Mouse (Mus musculus) left cerebral cortex, adult 18-20 months (tissue): ENCODE data around the gene Tnxb. TPM values are rescaled to one million over a fixed set of nuclear protein-coding genes. Genes with fewer than 3 reads are reported as not detected.

Experiments
- DNase-seq, 2 experiments: peaks; one replicate each; pipeline ENCODE4 v3.0.0; 2021 to 2022; ENCODE audit warnings: low spot score in 2 of 2, mixed read lengths in 1 of 2
- long read RNA-seq, 2 experiments: library from polyadenylated mRNA; stranded (forward); transcript quantifications; one replicate each; pipeline ENCODE4 v2.0.0; 2021
- total RNA-seq, 2 experiments: library from RNA; stranded (reverse); gene quantifications; 2 replicates each; pipeline ENCODE4 v1.2.3; 2021

The Tnxb gene
- 1 to 10 TPM; 1.6 to 1.9 TPM for total RNA-seq
- long read RNA-seq, experiment 1 = 0 reads
- long read RNA-seq, experiment 2 = 0 reads

- DNase-seq = no peak
Observed at GRCm38 (mm10) chr17:34670235-34670634, at the start of gene Tnxb. TSS of gene Tnxb (plus strand) at chr17:34670535.

GRCm38 (mm10) chr17:34621006-34621405 lies 49.3 kb upstream of the Tnxb start:
- no peak for DNase-seq

DNA sequence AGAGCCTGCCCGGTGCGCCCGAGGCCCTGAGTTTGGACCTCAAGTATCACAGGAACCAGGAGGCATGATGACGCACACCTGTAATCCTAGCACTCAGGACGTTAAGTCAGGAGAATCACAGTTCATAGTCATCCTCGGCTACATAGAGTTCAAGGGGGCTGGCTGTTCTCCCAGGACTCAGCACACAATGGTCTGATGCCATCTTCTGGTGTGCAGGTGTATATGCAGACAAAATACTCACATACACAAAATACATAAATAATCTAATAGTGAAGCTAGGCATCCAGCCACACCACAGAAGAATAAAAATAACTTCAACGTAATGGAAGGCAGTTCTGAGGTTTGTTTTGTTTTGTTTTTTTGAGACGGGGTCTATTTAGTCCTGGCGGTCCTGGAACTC lies 47.2 kb upstream of the Tnxb start:
- no peak for DNase-seq

- no peak for DNase-seq
Observed at GRCm38 (mm10) chr17:34624981-34625380, 45.4 kb upstream of the Tnxb start.

DNA sequence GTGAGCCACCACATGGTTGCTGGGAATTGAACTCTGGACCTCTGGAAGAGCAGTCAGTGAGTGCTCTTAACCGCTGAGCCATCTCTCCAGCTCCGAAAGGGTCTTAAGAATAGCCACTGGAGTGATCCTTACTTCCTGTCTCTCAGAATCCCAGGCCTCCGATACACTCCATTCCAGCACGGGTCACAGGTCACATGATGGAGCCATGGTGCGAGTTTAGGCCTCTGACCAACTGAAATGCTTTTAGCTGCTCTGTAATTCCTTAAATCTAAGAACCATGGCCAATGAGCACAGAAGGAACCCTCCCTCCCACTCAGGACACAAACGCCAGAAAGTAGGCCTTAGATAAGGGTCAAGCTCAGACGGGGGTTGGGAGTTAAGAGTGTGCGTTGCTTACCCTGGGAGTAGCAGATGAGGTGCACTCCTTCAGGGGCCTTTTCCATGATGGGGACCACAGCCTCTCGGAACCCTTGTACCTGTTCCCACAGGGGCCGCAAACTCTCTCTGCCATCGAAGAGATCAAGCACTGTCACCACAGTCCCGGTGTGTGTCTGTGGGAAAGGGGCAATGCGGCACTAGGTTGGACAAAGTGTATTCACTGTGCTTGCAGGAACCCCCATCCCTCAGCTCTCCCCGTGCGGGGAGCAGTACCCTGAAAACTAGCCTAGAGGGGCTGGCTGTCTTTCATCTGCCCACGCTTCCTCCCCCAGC lies 44.1 kb upstream of the Tnxb start:
- no peak for DNase-seq

DNA sequence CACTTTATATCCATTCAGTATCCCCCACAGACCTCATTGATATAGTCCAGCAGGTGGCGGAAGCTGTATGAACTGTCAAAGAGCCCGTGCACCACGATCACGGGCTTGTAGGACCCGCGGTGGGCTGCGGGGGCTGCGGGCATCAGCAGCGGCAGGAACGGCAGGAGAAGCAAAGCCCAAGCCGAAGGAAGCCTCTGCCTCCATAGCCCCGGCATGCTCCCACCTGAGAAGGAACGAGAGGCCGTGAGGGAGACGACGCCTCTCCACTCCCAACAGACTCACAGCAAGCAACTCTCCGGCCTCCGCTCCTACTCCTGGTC lies 43.6 kb upstream of the Tnxb start:
- no peak for DNase-seq

GRCm38 (mm10) chr17:34627093-34627942 lies 43.0 kb upstream of the Tnxb start:
- peak; percentile 83 to 86 for DNase-seq

GRCm38 (mm10) chr17:34627943-34628643 lies 42.2 kb upstream of the Tnxb start, which contains the start of gene Ppt2:
TSS of gene Ppt2 (minus strand) at chr17:34628510.
- DNase-seq = peak in 1 of 2 experiments; percentile 25

DNA sequence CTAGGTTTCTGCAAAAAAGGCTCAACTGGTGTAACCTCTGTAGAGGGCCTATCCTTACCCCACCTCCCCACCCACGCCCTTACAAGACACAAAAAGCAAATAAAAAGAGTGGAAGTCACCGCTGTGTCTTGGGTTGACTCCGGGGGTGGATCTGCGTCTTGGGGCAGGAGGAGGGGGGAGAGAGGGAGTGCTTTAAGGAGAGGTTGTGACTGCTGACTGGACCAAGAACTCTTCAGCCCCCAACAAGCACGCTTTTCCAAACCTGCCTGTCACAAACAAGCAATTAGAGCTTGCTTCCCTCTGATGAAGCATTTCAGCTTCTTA lies 41.7 kb upstream of the Tnxb start:
- no peak for DNase-seq

- peak; percentile 62 to 69 for DNase-seq
Observed at GRCm38 (mm10) chr17:34629221-34629751, 41.0 kb upstream of the Tnxb start, which contains the start of gene Prrt1. TSS of gene Prrt1 (plus strand) at chr17:34629533.

DNA sequence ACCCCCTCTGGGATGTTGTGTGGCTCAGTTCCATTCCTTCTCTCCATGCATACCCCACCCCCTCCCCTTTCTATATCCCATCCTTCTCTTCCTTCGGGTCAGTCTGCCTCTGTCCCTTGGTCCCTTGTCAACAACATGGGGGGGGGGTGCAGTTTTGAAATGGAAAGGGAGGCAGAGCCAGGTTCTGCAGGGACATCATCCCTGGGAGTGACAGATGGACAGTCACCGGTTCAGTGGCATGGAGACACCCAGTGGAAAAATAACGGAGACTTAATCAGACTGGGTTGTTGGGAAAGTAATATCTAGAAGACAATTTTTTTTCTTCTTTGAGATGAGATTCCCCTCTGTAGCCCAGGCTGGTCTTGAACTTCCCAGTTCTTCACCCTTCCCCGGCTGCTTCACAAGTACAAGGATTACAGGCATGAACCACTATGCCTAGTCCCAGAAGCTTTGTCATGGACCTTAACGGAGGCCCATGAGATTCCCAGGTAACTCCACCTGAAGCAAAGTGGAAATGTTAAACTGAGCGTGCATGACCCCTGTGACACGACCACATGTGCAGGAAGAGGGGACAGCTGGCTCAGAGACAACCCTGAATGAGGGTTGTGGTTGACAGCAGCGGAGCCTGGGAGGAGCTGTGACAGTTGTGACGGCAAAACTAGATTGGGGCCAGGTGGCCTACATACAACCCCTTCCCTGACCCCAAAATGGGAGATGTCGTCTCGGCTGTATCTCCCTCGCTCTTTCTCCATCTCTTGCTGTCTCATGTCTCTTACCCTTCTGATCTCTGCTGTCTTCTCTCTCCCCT lies 40.3 kb upstream of the Tnxb start:
- DNase-seq = no peak

DNA sequence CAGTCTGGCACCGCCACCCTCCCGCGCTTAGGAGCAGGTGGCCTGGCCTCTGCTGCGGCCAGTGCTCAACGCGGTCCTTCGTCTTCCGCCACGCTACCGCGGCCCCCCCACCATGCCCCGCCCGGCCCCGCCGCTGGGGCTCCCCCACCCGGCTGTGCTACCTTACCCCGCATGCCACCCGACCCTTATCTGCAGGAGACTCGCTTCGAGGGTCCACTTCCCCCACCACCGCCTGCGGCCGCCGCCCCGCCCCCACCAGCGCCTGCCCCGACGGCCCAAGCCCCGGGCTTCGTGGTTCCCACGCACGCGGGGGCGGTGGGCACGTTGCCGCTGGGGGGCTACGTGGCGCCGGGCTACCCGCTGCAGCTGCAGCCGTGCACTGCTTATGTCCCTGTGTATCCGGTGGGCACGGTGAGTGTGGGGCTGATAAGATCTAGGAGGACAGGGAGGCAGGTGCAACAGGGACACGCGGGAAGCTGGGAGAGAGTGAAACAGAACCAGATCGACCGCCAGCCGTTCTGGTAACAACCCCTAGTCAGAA lies 39.5 kb upstream of the Tnxb start:
- DNase-seq = no peak

DNA sequence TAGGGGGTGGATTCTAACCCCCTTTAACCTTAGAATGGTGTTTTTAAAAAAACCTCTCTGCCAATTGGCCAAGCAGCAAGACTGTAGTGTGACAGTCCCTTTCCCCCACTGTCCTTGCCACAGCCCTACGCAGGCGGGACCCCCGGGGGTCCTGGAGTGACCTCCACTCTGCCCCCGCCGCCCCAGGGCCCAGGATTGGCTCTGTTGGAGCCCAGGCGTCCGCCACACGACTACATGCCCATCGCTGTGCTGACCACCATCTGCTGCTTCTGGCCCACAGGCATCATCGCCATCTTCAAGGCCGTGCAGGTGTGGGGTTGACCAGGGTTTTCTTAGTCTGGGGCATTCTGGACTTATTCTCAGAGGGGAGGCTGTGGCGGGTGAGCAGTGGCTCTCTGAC lies 38.7 kb upstream of the Tnxb start:
- DNase-seq = no peak

- peak; percentile 87 to 92 for DNase-seq
Observed at GRCm38 (mm10) chr17:34632261-34632691, 38.1 kb upstream of the Tnxb start.

DNA sequence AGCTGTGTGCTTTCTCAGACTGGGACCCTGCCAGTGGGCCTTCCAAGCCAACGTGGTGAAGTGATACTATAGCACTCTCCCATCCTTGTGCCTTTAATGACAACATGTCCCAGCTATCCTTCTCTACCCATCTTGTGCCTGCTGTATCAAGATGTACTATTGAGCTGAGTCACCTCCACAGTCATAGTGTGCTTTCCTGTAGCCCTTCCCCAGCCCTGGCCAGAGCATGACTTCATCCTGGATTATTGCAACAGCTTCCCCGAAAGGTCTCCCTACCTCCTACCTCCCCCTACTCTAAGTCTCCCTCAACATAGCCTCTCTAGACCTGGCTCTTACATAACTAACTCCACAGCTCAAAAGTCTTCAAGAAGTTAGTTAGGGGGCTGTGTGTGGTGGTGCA lies 34.7 kb upstream of the Tnxb start:
- DNase-seq = no peak

- DNase-seq = no peak
Observed at GRCm38 (mm10) chr17:34637459-34637858, 32.9 kb upstream of the Tnxb start.

DNA sequence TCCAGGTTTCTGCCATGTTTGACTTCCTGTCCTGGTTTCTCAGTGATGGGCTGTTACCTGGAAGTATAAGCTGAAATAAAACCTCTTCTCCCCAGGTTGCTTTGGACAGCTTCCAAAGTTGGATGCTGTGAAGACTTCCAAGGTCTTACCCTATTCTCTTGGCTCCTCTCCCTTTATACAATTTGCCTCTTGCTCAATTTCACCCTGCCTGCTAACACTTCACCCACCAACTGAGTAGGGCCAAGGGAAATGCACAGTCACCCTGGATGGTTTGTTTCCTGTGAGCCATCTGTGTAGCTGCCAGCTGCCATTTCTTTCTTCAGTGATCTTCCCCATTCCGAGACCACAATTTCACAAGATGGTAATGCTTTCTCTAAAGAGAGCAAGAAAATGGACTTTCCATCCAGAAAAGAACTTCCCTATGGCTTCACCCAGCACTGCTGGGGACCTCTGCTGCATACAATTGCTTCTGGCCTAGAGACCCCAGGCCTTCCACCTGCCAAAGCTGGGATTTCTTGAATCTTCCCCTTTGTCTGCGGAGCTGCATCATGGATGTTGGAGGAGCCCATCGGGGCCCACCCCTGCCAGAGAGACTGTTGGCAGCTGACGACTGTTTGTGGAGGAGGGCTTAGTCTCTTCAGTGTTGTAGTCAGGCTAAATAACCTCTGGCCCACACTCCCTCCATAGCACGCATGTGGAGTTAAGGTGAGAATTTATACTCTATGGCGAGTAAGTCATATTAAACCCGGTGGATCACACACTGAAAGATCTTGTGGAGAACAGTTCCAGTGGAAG lies 30.7 kb upstream of the Tnxb start:
- no peak for DNase-seq

DNA sequence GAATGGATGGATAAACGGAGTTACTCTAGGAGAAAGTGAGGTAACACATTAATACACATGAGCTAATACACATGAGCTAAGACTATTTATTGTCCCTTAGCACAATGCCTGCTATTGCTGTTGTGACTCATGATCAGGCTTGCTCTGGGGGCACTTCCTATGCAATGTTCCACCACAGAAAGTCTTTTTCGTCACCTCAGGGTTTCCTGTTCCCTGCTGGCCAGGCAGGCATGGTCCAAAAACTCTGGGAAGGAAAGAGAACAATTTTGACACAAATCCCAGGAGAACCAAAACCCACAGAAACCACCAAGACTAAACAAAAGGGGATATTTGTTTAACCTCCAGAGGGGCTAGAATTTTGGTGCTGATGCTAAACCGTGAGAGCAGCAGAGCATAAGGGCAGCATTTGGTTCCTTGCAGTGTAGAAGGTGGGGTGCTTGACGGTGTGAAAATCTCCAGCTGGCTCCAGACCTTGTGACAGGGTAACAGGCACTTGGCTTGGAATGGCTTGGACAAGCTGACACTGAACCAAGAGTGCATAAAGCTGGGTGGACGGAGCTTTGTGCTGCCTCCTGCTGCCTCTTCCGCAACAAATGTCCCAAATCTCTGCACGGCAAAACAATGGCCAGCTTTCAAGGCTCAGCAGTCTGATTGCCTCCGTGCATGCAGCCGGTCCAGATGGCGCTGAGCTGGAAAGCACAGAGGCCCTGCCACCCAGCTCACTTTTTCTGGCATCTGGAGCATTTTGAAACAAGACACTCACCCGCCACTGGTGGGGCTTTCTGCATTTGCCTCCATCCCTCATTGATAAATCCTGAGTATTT lies 29.3 kb upstream of the Tnxb start:
- peak; percentile 53 to 62 for DNase-seq

DNA sequence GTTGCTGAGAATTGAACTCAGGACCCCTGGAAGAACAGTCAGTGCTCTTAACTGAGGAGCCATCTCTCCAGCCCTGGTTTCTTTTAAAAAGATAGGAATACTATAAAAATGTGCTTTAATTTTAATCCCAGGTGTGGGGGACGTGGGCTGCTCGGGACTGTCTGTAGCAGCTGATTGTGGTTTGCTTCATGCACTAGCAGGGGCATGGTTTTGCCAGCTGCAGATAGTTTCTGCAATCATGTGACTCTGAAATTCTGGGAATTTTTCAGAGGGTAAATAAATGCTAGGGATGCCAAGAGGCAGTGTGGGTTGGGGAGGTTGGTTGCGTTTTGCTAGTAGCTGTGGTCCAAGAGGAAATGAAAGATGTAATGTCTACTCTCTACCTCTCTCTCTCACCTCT lies 28.4 kb upstream of the Tnxb start:
- DNase-seq = no peak
